Mouse (Mus musculus): Measurements from ENCODE around the gene Fetub. TPM values are rescaled to one million over a fixed set of nuclear protein-coding genes. Genes with fewer than 3 reads are reported as not detected.
A peak's percentile ranks its signal among the peaks of the same experiment; 100 is the strongest.

The Fetub gene
- polyA plus RNA-seq, 1 experiment from 2014 or later = not detected

GRCm38 (mm10) chr16:22896618-22897017, 21.5 kb upstream of the Fetub start:
- H3K4me2 ChIP-seq (ENCODE audit: low read depth, low read length, severe bottlenecking) = no peak overlapping the region
- 71% methylated on average over 2 of the region's 2 CpGs for WGBS
- DNase-seq (ENCODE audit: low spot score) = no peak
- no peak overlapping the region for H3K9ac ChIP-seq (ENCODE audit: low read length)
- H3K36me3 ChIP-seq (ENCODE audit: control insufficient read depth, insufficient read depth, low read length) = no peaks in the 10 kb centered on the region
- 0 out of 2 replicates have a peak, but pooled peaks cover 2% of the 10 kb centered on the region for H3K4me1 ChIP-seq (replicated peaks; ENCODE audit: control insufficient read depth, insufficient read depth, low read length)
- ATAC-seq (replicated peaks; ENCODE audit: low FRiP score) = no peak
- H3K9me3 ChIP-seq (ENCODE audit: control insufficient read depth, low read length) = no peaks in the 10 kb centered on the region
- H3K27ac ChIP-seq (ENCODE audit: low read depth, low read length) = no peak overlapping the region
- no peak overlapping the region for H3K4me3 ChIP-seq (ENCODE audit: low read depth, low read length)
- no peaks in the 10 kb centered on the region for H3K27me3 ChIP-seq (ENCODE audit: control insufficient read depth, insufficient read depth, low read length)

GRCm38 (mm10) chr16:22899346-22899745, 18.8 kb upstream of the Fetub start:
- ATAC-seq (replicated peaks; ENCODE audit: low FRiP score) = no peak
- Histone ChIP-seq H3K9me3 (ENCODE audit: control insufficient read depth, low read length) (no peaks in the 10 kb centered on the region), H3K4me2 (ENCODE audit: low read depth, low read length, severe bottlenecking) (no peak overlapping the region), H3K27me3 (ENCODE audit: control insufficient read depth, insufficient read depth, low read length) (no peaks in the 10 kb centered on the region), H3K4me1 (replicated peaks; ENCODE audit: control insufficient read depth, insufficient read depth, low read length) (0 out of 2 replicates have a peak, but pooled peaks cover under 1% of the 10 kb centered on the region), H3K36me3 (ENCODE audit: control insufficient read depth, insufficient read depth, low read length) (no peaks in the 10 kb centered on the region), H3K27ac (ENCODE audit: low read depth, low read length) (no peak overlapping the region), H3K4me3 (ENCODE audit: low read depth, low read length) (no peak overlapping the region), H3K9ac (ENCODE audit: low read length) (no peak overlapping the region)
- no peak for DNase-seq (ENCODE audit: low spot score)
- WGBS = 68% methylated on average over 5 of the region's 5 CpGs

DNA sequence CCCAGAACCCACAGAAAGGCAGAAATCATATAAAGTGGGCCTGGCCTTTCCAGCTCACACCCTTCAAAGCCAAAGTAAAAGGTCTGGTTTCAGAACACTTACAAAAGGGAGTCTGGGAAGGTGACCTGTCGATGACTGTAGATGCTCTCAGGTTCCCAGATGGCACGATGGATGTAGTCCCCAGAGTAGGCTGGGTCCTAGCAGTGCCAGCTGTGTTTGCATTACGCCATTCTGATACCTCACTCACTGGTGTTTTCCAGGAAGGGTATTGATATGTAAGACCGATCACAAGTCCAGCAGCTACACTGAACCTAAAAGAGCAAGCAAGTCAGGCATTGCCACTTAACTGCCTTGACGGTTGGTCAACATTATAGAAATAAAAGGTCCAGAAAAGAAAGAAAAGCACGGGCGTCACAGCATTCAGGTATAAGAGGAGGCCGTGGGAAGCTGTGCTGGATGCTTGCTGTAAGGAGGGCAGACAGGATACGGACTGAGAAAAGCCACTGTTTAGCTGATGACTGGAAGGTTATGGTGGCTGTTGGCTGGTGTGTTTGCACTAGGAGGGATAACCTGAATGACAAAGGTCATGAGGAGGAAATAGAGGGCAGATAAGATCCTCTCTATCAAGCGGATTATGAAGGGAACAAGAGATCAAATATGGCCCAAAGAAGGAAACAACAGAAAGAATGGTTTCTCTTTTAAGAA, 18.1 kb upstream of the Fetub start:
- Histone ChIP-seq H3K36me3 (ENCODE audit: control insufficient read depth, insufficient read depth, low read length) (no peaks in the 10 kb centered on the region), H3K9me3 (ENCODE audit: control insufficient read depth, low read length) (no peaks in the 10 kb centered on the region), H3K4me3 (ENCODE audit: low read depth, low read length) (no peak overlapping the region), H3K27ac (ENCODE audit: low read depth, low read length) (no peak overlapping the region), H3K27me3 (ENCODE audit: control insufficient read depth, insufficient read depth, low read length) (no peaks in the 10 kb centered on the region), H3K4me1 (replicated peaks; ENCODE audit: control insufficient read depth, insufficient read depth, low read length) (no peaks in the 10 kb centered on the region), H3K9ac (ENCODE audit: low read length) (no peak overlapping the region), H3K4me2 (ENCODE audit: low read depth, low read length, severe bottlenecking) (no peak overlapping the region)
- ATAC-seq (replicated peaks; ENCODE audit: low FRiP score) (no peak), DNase-seq (ENCODE audit: low spot score) (no peak)
- 85% methylated on average over 10 of the region's 10 CpGs for WGBS

- Histone ChIP-seq H3K9ac (ENCODE audit: low read length) (no peak overlapping the region), H3K36me3 (ENCODE audit: control insufficient read depth, insufficient read depth, low read length) (no peaks in the 10 kb centered on the region), H3K27me3 (ENCODE audit: control insufficient read depth, insufficient read depth, low read length) (no peaks in the 10 kb centered on the region), H3K9me3 (ENCODE audit: control insufficient read depth, low read length) (no peaks in the 10 kb centered on the region), H3K4me2 (ENCODE audit: low read depth, low read length, severe bottlenecking) (no peak overlapping the region), H3K4me3 (ENCODE audit: low read depth, low read length) (no peak overlapping the region), H3K4me1 (replicated peaks; ENCODE audit: control insufficient read depth, insufficient read depth, low read length) (no peaks in the 10 kb centered on the region), H3K27ac (ENCODE audit: low read depth, low read length) (no peak overlapping the region)
- WGBS = 85% methylated on average over 3 of the region's 3 CpGs
- DNase-seq (ENCODE audit: low spot score) (no peak), ATAC-seq (replicated peaks; ENCODE audit: low FRiP score) (no peak)
Observed at GRCm38 (mm10) chr16:22901326-22901725, 16.8 kb upstream of the Fetub start.

- WGBS = 89% methylated on average over 6 of the region's 6 CpGs
- no peaks in the 10 kb centered on the region for H3K27me3 ChIP-seq (ENCODE audit: control insufficient read depth, insufficient read depth, low read length)
- H3K4me1 ChIP-seq (replicated peaks; ENCODE audit: control insufficient read depth, insufficient read depth, low read length) = no peaks in the 10 kb centered on the region
Observed at GRCm38 (mm10) chr16:22909290-22909689, 8.8 kb upstream of the Fetub start.

GRCm38 (mm10) chr16:22911986-22912385, 6.1 kb upstream of the Fetub start:
- 84% methylated on average over 3 of the region's 3 CpGs for WGBS
- no peak overlapping the region for H3K9ac ChIP-seq (ENCODE audit: low read length)
- H3K9me3 ChIP-seq (ENCODE audit: control insufficient read depth, low read length) = no peaks in the 10 kb centered on the region
- H3K27ac ChIP-seq (ENCODE audit: low read depth, low read length) = no peak overlapping the region
- H3K4me2 ChIP-seq (ENCODE audit: low read depth, low read length, severe bottlenecking) = no peak overlapping the region
- DNase-seq (ENCODE audit: low spot score) (peak; percentile 9), ATAC-seq (replicated peaks; ENCODE audit: low FRiP score) (no peak)
- H3K4me1 ChIP-seq (replicated peaks; ENCODE audit: control insufficient read depth, insufficient read depth, low read length) = no peaks in the 10 kb centered on the region
- no peak overlapping the region for H3K4me3 ChIP-seq (ENCODE audit: low read depth, low read length)
- no peaks in the 10 kb centered on the region for H3K27me3 ChIP-seq (ENCODE audit: control insufficient read depth, insufficient read depth, low read length)
- no peaks in the 10 kb centered on the region for H3K36me3 ChIP-seq (ENCODE audit: control insufficient read depth, insufficient read depth, low read length)

More at GRCm38 (mm10) chr16:22909290-22909689, 8.8 kb upstream of the Fetub start:
- no peak overlapping the region for H3K4me3 ChIP-seq (ENCODE audit: low read depth, low read length)
- no peaks in the 10 kb centered on the region for H3K9me3 ChIP-seq (ENCODE audit: control insufficient read depth, low read length)
- no peak overlapping the region for H3K4me2 ChIP-seq (ENCODE audit: low read depth, low read length, severe bottlenecking)
- no peak overlapping the region for H3K27ac ChIP-seq (ENCODE audit: low read depth, low read length)
- no peak overlapping the region for H3K9ac ChIP-seq (ENCODE audit: low read length)
- ATAC-seq (replicated peaks; ENCODE audit: low FRiP score) (no peak), DNase-seq (ENCODE audit: low spot score) (no peak)
- no peaks in the 10 kb centered on the region for H3K36me3 ChIP-seq (ENCODE audit: control insufficient read depth, insufficient read depth, low read length)

DNA sequence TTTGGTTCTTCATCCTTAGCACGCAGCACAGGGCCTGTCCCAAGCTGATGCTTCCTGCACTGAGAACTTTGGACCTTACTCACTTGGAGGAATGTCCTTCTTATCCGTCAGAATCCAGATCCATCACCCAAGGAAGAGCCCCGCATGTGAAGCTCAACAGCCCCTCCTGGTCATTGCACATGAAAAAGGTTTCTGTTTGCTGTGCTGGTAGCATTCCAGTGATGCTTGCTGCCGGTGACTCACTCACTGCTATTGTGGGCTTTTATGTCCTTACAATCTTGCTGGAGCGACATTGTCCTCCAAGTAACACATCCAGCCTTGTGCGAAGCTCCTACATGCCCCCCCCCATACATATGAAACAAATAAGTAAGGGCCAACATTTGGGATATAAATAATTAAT, 5.2 kb upstream of the Fetub start:
- H3K4me3 ChIP-seq (ENCODE audit: low read depth, low read length) = no peak overlapping the region
- WGBS = 86% methylated on average over 6 of the region's 6 CpGs

GRCm38 (mm10) chr16:22914276-22914675, 3.9 kb upstream of the Fetub start:
- H3K9me3 ChIP-seq (ENCODE audit: control insufficient read depth, low read length) = no peaks in the 10 kb centered on the region
- no peaks in the 10 kb centered on the region for H3K36me3 ChIP-seq (ENCODE audit: control insufficient read depth, insufficient read depth, low read length)
- no peaks in the 10 kb centered on the region for H3K27me3 ChIP-seq (ENCODE audit: control insufficient read depth, insufficient read depth, low read length)
- H3K27ac ChIP-seq (ENCODE audit: low read depth, low read length) = no peak overlapping the region
- H3K4me1 ChIP-seq (replicated peaks; ENCODE audit: control insufficient read depth, insufficient read depth, low read length) = no peaks in the 10 kb centered on the region
- no peak overlapping the region for H3K4me2 ChIP-seq (ENCODE audit: low read depth, low read length, severe bottlenecking)
- DNase-seq (ENCODE audit: low spot score) (peak; percentile 8), ATAC-seq (replicated peaks; ENCODE audit: low FRiP score) (no peak)
- H3K9ac ChIP-seq (ENCODE audit: low read length) = no peak overlapping the region
- no peak overlapping the region for H3K4me3 ChIP-seq (ENCODE audit: low read depth, low read length)

More for the DNA sequence above, 5.2 kb upstream of the Fetub start:
- ATAC-seq (replicated peaks; ENCODE audit: low FRiP score) (no peak), DNase-seq (ENCODE audit: low spot score) (peak; percentile 41)
- Histone ChIP-seq H3K36me3 (ENCODE audit: control insufficient read depth, insufficient read depth, low read length) (no peaks in the 10 kb centered on the region), H3K9ac (ENCODE audit: low read length) (no peak overlapping the region), H3K27me3 (ENCODE audit: control insufficient read depth, insufficient read depth, low read length) (no peaks in the 10 kb centered on the region), H3K4me2 (ENCODE audit: low read depth, low read length, severe bottlenecking) (no peak overlapping the region), H3K9me3 (ENCODE audit: control insufficient read depth, low read length) (no peaks in the 10 kb centered on the region), H3K4me1 (replicated peaks; ENCODE audit: control insufficient read depth, insufficient read depth, low read length) (no peaks in the 10 kb centered on the region), H3K27ac (ENCODE audit: low read depth, low read length) (no peak overlapping the region)

GRCm38 (mm10) chr16:22918664-22919312, 654 bp downstream of the Fetub start:
- H3K27ac ChIP-seq (ENCODE audit: low read depth, low read length) = no peak overlapping the region
- no peak for DNase-seq (ENCODE audit: low spot score)
- 68% methylated on average over 15 of the region's 15 CpGs for WGBS
- H3K27me3 ChIP-seq (ENCODE audit: control insufficient read depth, insufficient read depth, low read length) = no peaks in the 10 kb centered on the region
- no peak overlapping the region for H3K4me3 ChIP-seq (ENCODE audit: low read depth, low read length)
- no peak overlapping the region for H3K9ac ChIP-seq (ENCODE audit: low read length)
- H3K4me1 ChIP-seq (replicated peaks; ENCODE audit: control insufficient read depth, insufficient read depth, low read length) = no peaks in the 10 kb centered on the region
- H3K4me2 ChIP-seq (ENCODE audit: low read depth, low read length, severe bottlenecking) = no peak overlapping the region
- no peaks in the 10 kb centered on the region for H3K36me3 ChIP-seq (ENCODE audit: control insufficient read depth, insufficient read depth, low read length)
- H3K9me3 ChIP-seq (ENCODE audit: control insufficient read depth, low read length) = no peaks in the 10 kb centered on the region
- ATAC-seq (replicated peaks; ENCODE audit: low FRiP score) = 0 out of 2 replicates have a peak, but pooled peaks have one; percentile 24
